Mouse (Mus musculus): ENCODE data around the gene Gm11555.
"Not testable (repeated sequence)": the region's sequence is repeated elsewhere in the genome, so short reads cannot be mapped to it uniquely, and the experiment has no call there.

Gene Gm11555

DNA sequence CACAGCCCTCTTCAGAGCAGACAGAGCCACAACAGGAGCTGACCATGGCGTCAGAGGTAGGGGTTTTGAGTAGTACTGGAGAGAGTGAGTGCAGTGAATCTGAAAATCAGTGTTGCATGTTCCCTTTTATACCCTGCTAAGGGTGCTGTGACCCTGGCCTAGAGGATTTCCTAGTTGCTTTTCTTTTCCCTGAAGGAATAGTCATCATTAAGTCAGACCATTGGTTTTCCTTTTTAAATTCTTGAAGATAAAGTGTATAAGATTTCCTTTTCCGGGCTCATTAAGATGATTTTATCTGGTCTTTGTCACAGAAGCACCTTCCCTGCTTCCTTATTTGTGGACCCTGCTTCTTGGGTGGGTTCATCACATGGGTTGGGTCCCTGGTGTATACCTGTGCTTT is at the start of gene Gm11555:
Gm11555 (minus strand) TSS at position 101 of the 400 bp plus-strand sequence.
- DNase-seq, result no peak

DNA sequence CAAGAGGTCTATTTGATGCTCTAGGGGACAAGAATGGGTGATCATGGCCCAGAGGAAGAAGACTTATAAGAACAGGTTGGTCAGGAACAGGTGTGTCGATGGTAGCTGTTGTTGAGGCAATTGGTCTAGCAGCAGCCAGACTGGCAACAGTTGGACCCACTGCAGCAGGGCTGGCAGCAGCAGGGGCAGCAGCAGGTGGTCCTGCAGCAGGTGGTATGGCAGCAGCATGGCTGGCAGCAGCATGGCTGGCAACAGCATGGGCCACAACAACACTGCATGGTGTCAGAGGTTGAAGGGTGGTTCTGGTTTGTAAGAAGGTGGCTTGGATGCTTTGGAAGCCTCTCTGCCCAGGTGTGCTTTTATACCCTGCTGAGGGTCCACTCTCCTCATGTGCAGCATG is 40.4 kb upstream of the Gm11555 start, which contains the start of gene Gm14190:
Gm14190 (minus strand) TSS at position 278 of the 400 bp plus-strand sequence.
- DNase-seq, result no peak

DNA sequence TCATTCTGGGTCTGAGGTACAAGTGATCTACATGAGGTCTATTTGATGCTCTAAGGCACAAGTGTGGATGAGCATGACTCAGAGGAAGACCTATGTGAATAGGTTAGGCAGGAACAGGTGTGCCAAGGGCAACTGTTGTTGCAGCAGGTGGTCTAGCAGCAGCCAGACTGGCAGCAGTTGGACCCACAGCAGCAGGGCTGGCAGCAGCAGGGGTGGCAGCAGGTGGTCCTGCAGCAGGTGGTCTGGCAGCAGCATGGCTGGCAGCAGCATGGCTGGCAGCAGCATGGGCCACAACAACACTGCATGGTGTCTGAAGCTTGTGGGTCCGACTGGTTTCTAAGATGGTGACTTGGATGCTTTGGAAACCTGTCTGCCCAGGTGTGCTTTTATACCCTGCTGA is 35.2 kb upstream of the Gm11555 start:
- not testable (repeated sequence) for DNase-seq

DNA sequence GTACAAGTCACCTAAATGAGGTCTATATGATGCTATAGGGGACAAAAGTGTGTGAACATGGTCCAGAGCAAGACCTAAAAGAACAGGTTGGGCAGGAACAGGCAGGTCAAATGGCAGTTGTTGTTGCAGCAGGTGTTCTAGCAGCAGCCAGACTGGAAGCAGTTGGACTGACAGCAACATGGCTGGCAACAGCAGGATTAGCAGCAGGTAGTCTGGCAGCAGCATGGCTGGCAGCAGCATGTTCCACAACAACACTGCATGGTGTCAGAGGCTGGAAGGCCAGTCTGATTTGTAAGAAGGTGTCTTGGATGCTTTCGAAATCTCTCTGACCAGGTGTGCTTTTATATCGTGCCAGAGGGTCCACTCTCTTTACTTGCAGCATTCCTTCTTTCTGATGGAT is 33.4 kb upstream of the Gm11555 start:
- no peak for DNase-seq

DNA sequence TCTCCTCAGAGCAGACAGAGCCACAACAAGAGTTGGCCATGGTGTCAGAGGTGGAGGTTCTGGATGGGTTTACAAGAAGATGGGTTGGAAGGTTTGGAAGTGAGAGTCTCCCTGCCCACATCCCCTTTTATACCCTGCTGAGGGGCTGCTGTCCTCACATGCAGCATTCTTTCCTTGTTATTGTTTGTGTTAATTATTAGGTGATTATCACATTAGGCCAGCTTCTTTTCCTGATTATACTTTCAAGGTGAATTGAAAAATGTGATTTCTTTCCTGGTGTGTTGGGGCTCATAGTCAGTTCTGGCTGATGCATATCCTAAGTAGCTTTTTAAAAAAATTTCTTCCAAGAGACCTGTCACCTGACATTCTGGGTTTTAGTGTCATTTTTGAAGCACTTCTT is 15.8 kb upstream of the Gm11555 start, which contains the start of gene Krtap4-6:
Krtap4-6 (minus strand) TSS at position 101 of the 400 bp plus-strand sequence.
- DNase-seq, result no peak

DNA sequence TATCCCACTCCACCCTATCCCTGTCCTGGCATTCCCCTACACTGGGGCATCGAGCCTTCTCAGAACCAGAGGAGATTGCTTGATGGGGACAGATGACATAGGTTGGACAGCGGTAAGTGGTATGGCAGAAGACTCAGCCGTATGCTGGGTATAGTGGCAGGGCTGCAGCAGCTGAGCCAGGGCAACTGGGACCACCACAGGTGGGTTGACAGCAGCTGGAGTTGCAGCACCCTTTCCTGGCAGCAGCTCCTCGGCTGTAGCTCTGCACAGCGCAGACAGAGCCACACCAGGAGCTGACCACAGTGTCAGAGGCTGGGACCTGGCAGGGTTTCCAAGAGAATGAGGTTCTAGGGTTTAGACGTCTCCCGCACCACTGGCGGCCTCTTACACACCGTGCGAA is 12.8 kb upstream of the Gm11555 start:
- no peak for DNase-seq

DNA sequence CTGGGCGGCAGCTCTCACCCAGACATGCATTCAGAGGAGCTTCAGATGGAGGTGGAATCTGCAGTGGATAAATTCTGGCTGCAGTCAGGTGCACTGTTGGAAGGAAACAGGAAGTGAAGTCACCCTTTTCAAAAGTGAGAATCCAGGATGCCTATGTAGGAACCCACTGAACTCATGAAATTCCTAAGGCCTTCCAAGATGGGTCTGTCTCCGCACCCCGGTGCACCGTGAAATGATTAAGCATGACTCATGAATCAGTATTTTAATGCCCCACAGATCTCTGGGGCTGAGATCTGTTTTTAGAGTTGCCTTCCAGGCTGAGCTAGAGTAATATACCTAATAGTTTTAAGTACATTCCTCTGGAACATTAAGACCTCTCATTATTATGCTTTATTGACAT is 9.2 kb upstream of the Gm11555 start:
- DNase-seq, result no peak

DNA sequence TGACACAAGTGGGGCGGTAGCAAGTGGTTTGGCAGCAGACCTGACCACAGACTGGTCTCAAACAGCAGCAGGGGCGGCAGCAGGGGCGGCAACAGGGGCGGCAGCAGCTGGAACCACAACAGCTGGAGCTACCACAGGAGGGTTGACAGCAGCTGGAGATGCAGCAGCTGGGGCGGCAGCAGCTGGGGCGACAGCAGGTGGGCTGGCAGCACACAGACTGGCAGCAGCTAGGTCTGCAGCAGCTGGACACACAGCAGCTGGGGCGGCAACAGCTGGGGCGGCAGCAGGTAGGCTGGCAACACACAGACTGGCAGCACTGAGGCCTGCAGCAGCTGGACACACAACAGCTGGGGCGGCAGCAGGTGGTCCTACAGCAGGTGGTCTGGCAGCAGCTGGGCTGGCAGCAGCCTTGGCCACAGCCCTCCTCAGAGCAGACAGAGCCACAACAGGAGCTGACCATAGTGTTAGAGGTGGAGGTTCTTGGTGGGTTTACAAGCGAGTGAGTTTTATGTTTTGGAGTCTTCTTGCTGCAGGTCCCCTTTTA is 8.5 kb upstream of the Gm11555 start, which contains the start of gene Gm11563:
Gm11563 (minus strand) TSS at position 494 of the 544 bp plus-strand sequence.
- not testable (repeated sequence) for DNase-seq

DNA sequence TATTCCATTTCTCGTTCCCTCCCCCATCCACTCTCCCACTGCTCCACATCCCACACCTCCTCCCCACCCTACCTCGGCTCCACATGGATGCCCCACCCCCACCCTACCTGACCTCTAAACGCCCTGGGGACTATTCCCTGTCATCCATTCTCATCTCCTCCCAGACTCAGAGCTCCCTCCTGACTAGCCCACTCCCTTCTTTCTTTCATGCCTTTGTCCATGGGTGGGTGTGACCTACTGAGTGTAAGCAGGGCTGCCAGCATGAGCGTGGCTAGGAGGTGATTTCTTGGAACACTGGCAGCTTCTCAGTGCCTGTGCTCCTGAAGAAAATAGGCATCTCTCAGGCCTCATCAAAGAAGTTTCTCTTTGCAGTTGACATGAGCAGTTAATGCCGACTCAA is 7.0 kb upstream of the Gm11555 start:
- no peak for DNase-seq

DNA sequence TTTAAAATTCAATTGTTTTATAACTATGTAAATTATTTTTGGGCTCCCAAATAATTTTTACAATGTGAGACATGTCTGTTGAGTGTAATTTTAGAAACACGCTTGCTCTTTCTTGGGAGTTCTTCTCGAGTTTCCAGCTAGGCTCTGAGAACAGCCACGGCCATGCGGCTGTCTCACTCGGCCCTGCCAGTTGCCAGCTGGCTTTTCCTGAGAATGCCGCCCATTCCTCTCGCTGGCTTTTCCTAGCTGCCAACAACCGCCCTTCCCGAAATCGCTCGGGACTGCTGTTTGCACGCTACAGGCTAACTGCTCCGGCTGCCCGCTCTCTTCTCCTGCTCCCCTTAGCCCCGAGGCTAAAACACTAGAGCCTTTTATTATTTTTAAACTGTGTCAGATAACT is 3.6 kb downstream of the Gm11555 start:
- no peak for DNase-seq

DNA sequence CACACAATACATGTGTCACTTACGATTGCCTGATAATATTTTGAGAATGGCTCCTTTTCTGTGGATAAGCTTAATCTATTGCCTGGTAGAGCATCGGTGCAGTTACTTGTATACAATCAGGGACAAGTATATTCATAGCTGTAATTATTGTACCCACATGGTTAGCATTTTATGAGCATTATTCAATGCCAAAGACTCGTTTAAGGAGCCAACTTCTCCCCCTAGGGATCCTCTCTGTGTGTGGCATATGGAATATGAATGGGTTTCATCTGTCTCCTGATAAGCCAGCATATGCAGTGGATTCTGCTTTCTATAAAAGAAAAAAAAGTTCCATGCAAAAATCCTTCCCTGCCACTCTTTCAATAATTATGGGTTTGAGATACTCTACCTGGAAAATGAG is 5.7 kb downstream of the Gm11555 start:
- DNase-seq, result no peak

DNA sequence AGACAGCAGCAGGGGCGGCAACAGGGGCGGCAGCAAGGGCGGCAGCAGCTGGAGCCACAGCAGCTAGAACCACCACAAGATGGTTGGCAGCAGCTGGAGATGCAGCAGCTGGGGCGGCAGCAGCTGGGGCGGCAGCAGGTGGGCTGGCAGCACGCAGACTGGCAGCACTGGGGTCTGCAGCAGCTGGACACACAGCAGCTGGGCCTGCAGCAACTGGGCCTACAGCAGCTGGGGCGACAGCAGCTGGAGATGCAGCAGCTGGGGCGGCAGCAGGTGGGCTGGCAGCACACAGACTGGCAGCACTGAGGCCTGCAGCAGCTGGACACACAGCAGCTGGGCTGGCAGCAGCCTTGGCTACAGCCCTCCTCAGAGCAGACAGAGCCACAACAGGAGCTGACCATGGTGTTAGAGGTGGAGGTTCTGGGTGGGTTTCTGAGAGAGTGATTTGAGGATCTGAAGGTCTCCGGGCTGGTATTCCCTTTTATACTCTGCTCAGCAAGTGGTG is 6.3 kb downstream of the Gm11555 start, which contains the start of gene Krtap4-7:
Krtap4-7 (minus strand) TSS at position 455 of the 505 bp plus-strand sequence.
- not testable (repeated sequence) for DNase-seq

DNA sequence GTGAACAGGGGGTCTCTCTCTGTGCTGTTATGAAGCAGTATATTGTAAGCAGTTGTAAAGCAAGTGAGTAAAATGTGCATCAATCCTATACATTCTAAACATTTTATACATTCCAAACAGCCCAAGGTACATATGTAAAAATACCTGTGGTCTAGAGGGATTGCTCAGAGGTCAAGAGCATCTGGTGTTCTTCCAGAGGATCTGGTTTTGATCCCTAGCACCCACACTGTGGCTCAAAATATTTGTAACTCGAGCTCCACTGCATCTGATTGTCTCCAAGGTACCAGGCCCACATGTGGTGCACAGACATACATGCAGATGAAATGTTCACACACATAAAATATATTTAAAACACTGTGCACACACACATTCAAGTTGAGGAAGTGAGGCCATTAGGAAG is 9.1 kb downstream of the Gm11555 start:
- no peak for DNase-seq

DNA sequence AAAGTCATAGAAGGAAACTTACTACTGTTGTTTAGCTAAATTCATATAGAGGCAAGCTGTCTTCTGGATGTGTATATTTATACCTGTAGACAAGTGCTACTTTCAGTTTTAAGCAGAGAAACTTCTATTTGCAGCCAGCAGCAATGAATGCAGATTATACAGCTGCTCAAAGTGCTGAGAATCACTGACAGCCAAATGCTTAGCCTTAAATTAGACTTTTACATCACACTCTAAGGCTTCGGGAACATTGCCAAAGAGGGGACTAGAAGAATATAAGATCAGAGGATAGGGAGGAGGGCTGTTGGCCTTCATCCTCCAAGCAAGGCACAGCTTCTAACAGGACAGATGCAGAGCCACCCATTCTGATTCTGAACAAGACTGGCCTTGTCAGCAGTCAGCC is 12.9 kb downstream of the Gm11555 start:
- no peak for DNase-seq

DNA sequence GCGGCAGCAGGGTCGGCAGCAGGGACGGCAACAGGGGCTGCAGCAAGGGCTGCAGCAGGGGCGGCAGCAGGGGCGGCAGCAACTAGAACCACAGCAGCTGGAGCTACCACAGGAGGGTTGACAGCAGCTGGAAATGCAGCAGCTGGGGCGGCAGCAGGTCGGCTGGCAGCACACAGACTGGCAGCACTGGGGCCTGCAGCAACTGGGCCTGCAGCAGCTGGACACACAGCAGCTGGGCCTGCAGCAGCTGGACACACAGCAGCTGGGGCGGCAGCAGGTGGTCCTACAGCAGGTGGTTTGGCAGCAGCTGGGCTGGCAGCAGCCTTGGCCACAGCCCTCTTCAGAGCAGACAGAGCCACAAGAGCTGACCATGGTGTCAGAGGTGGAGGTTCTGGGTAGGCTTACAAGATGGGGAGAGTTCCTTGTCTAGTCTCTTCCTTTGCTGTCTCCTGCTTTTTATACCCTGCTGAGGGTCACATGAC is 15.3 kb downstream of the Gm11555 start, which contains the start of gene Krtap4-2:
Krtap4-2 (minus strand) TSS at position 432 of the 482 bp plus-strand sequence.
- DNase-seq, result no peak

DNA sequence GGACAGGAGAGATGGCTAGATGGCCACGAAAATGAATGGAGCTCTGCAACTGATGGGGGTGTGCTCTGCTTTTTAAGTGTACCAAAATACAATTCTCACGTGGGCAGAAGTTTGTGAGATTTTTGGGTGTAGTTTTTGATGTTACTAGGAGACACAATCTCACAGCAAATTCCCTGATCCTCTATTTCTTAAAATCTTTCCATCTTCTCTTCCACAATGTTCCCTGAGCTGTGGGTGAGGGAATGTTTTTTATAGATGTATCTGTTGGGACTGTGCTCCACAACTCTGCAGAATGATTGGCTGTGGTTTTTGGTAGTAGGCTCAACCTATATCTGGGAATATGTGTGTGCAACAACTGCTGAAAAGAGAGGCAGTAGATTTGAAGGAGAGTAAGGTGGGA is 16.7 kb downstream of the Gm11555 start:
- no peak for DNase-seq

DNA sequence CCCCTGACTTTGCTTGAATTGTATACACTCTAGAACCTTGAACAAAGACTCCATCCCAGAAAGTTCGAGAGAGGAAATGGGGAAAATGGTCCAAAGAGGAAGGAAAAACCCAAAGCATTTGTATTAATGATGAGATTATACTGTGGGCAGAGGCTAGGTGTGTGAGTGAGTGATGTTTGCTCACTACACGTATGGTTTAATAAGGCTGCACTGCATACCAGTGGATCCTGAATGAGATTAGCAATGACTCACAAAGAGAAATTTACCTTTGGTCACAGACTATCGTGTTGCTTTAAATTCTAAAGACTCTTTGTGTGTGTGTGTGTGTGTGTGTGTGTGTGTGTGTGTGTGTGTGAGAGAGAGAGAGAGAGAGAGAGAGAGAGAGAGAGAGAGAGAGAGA is 19.1 kb downstream of the Gm11555 start:
- no peak for DNase-seq

DNA sequence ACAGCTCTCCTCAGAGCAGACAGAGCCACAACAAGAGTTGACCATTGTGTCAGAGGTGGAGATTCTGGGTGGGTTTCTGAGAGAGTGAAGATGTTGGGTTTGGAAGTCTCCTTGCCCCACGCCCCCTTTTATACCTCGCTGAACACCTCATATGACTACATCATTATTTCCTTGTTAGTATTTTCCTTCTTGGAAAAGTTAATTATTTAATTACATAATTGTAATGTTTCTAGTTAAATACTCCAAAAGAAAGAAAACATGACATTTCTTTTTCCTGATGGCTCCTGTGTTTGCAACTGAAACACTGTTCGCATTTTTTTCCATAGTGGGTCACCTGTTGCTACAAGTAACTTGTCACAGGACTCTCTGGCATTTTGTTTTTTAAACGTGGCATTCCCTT is 21.9 kb downstream of the Gm11555 start, which contains the start of gene Krtap4-1:
Krtap4-1 (minus strand) TSS at position 101 of the 400 bp plus-strand sequence.
- no peak for DNase-seq

DNA sequence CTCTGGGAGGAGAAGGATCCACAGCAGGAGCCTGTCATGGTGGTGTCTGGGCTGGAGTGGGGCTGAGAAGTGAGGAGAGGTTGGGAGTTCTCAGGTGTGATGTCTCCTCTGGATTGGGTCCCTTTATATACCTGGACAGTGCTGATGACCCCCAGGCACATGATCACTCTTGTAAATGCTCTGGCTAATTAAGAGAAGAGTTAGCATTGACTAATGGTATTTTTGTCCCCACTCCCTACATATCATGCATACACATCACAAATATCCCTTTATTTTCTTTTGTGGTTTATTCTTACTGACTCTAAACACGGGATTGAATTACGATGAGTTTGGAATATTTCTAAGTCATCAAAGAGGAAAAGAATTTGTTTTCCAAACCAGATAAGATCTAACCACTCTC is 29.7 kb downstream of the Gm11555 start, which contains the start of gene Gm11562:
Gm11562 (minus strand) TSS at position 101 of the 400 bp plus-strand sequence.
- DNase-seq, result no peak

DNA sequence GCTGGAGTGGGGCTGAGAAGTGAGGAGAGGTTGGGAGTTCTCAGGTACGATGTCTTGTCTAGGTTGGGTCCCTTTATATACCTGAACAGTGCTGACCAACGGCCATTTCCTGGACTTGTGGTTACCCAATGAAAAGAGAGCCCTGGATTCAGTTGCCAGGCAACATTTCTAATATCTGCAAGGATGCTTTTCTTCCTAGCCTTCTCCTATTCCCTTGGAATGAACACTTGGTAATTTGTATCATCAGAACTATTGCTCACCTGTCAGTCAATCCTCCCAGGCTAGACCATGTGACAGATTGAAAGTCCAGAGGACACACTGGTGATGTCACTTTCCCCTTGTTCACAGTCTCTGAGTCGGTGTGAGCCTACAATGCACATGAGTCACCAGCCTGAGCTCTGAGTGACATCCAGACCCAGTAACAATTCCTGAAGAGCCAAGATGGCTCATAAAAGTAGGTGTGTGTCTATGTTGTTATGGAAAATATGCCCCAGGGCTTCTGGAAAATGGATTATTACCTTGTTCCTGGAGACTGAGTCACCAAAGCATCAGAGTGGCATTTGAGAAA is 35.2 kb downstream of the Gm11555 start, which contains the start of gene Krtap2-4:
Krtap2-4 (minus strand) TSS at position 51 of the 568 bp plus-strand sequence.
- DNase-seq, result no peak

DNA sequence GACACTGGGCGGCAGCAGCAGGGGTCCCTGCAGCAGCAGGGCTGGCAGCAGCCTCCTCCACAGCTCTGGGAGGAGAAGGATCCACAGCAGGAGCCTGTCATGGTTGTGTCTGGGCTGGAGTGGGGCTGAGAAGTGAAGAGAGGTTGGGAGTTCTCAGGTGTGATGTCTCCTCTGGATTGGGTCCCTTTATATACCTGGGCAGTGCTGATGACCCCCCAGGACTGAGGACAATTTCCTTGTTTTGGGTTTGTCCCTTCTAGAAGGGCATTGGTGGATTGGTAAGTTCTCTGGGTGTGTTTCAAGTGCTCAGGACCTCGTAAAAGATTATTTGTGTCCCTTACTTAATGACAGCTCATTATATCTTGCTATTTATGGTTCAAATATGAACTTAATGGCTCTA is 39.9 kb downstream of the Gm11555 start, which contains the start of gene Gm11937:
Gm11937 (minus strand) TSS at position 101 of the 400 bp plus-strand sequence.
- DNase-seq, result not testable (repeated sequence)

DNA sequence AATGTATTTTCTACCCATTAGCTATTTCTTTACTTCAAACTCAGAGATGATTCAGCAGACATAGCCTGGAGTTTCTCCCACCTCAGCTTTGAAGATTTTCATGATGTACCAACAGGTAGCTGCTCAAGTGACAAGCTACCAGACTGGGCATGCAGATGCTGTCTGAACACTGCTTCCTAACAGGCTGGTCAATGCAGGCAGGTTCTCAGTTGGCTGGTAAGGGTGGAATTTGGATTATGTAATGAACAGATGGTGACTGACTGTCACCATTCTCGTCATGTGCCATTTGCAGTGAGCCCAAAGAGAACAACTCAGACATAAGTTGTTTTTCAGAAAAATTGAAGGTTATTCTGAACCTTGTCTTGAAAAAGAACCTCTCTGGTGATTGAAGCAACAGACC is 40.9 kb downstream of the Gm11555 start:
- DNase-seq, result no peak

DNA sequence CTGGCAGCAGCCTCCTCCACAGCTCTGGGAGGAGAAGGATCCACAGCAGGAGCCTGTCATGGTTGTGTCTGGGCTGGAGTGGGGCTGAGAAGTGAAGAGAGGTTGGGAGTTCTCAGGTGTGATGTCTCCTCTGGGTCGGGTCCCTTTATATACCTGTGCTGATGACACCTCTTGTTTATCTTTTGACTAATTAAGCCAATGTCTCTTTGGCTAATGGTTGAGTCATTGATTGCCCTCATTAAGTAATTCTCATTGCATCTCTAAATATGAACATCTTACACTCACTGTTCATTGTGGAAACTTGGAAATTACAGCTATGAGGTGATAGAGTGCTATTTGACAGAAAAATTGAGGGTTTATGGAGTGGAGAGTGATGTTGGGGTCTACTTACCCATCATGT is 46.8 kb downstream of the Gm11555 start, which contains the start of gene Gm11938:
Gm11938 (minus strand) TSS at position 101 of the 400 bp plus-strand sequence.
- DNase-seq, result not testable (repeated sequence)

Data from right cerebral cortex, postnatal 4 days (tissue).